Mouse (Mus musculus): Measurements from ENCODE around the gene Slc45a2.

The Slc45a2 gene

GRCm38 (mm10) chr15:11065528-11066171 lies 65.1 kb downstream of the Slc45a2 start:
- no peak for ATAC-seq (ENCODE audit: low TSS enrichment)

GRCm38 (mm10) chr15:11066299-11066698 lies 65.8 kb downstream of the Slc45a2 start:
- ATAC-seq (ENCODE audit: low TSS enrichment) = no peak

- ATAC-seq (ENCODE audit: low TSS enrichment) = no peak
These were observed 67.4 kb downstream of the Slc45a2 start for GRCm38 (mm10) chr15:11067891-11068290.

GRCm38 (mm10) chr15:11075726-11076361 lies 75.3 kb downstream of the Slc45a2 start:
- no peak for ATAC-seq (ENCODE audit: low TSS enrichment)

All from frontal cortex, adult (tissue).